ENCODE assay signal across 24 mouse cellular contexts in genomic region chr8:125611024-125611798, GRCm38 (mm10). TPM values are rescaled to one million over a fixed set of nuclear protein-coding genes. Genes with fewer than 3 reads are reported as not detected.
DNase-seq lines count a peak whose midpoint lies in the region; ATAC-seq and TF ChIP-seq lines count a peak whose summit lies in the region.
"Had no signal": no experiment of that assay in that cellular context is flagged by ENCODE, and none has a peak within 500 bp of the region (broad histone marks: within the 10 kb centered on the region; RNA-seq: fewer than 3 reads in every experiment).

No protein-coding gene starts in this region.

- H3K27ac ChIP-seq in forebrain, embryonic 14.5 days (ENCODE audit: low read depth, low read length) = no peak overlapping the region
- H3K27ac ChIP-seq in forebrain, embryonic 10.5 days = no peak overlapping the region
- H3K27ac ChIP-seq in midbrain, embryonic 11.5 days (ENCODE audit: low read depth, low read length) = no peak overlapping the region
- no peak overlapping the region for H3K27ac ChIP-seq in midbrain, embryonic 16.5 days (ENCODE audit: low read length)
- H3K27ac ChIP-seq: forebrain, embryonic 12.5 days; intestine, embryonic 15.5 days; liver, embryonic 13.5 days had no signal

- no peak for ATAC-seq in forebrain, embryonic 14.5 days
- no peak for ATAC-seq in midbrain, embryonic 11.5 days (ENCODE audit: low FRiP score)
- no peak for ATAC-seq in midbrain, embryonic 16.5 days
- ATAC-seq: CD4-positive, CD25-positive, alpha-beta regulatory T cell, adult 4 months; intestine, embryonic 15.5 days had no signal

- no peaks in the 10 kb centered on the region for H3K4me1 ChIP-seq in forebrain, embryonic 14.5 days (ENCODE audit: control insufficient read depth, insufficient read depth, low read length)
- H3K4me1 ChIP-seq in forebrain, embryonic 10.5 days = peaks cover 4% of the 10 kb centered on the region; the same call in 1 of the 2 replicates
- no peaks in the 10 kb centered on the region for H3K4me1 ChIP-seq in midbrain, embryonic 11.5 days (ENCODE audit: control insufficient read depth, insufficient read depth, low read length)
- no peaks in the 10 kb centered on the region for H3K4me1 ChIP-seq in midbrain, embryonic 16.5 days (ENCODE audit: control insufficient read depth, insufficient read depth, low read length)
- H3K4me1 ChIP-seq: forebrain, embryonic 12.5 days; intestine, embryonic 15.5 days; liver, embryonic 13.5 days; megakaryocyte, embryonic 14.5 days had no signal

- H3K4me3 ChIP-seq in forebrain, embryonic 14.5 days (ENCODE audit: low read depth, low read length) = no peak overlapping the region
- H3K4me3 ChIP-seq in forebrain, embryonic 10.5 days = no peak overlapping the region
- H3K4me3 ChIP-seq in midbrain, embryonic 11.5 days (ENCODE audit: low read depth, low read length) = no peak overlapping the region
- no peak overlapping the region for H3K4me3 ChIP-seq in midbrain, embryonic 16.5 days (ENCODE audit: low read depth, low read length)
- H3K4me3 ChIP-seq: forebrain, embryonic 12.5 days; intestine, embryonic 15.5 days; liver, embryonic 13.5 days; megakaryocyte, embryonic 14.5 days had no signal

- H3K27me3 ChIP-seq in forebrain, embryonic 14.5 days (replicated peaks; ENCODE audit: control insufficient read depth, insufficient read depth, low read length) = no peaks in the 10 kb centered on the region
- no peaks in the 10 kb centered on the region for H3K27me3 ChIP-seq in forebrain, embryonic 10.5 days (ENCODE audit: poor library complexity, severe bottlenecking)
- no peaks in the 10 kb centered on the region for H3K27me3 ChIP-seq in midbrain, embryonic 11.5 days (ENCODE audit: control insufficient read depth, insufficient read depth, low read length)
- H3K27me3 ChIP-seq in midbrain, embryonic 16.5 days (ENCODE audit: control insufficient read depth, insufficient read depth, low read depth, low read length) = no peaks in the 10 kb centered on the region
- H3K27me3 ChIP-seq: forebrain, embryonic 12.5 days; intestine, embryonic 15.5 days; liver, embryonic 13.5 days; megakaryocyte, embryonic 14.5 days had no signal

- WGBS in forebrain, embryonic 14.5 days = 79% methylated on average over 10 of the region's 10 CpGs
- WGBS in forebrain, embryonic 10.5 days = 92% methylated on average over 10 of the region's 10 CpGs
- 91% methylated on average over 10 of the region's 10 CpGs for WGBS in midbrain, embryonic 11.5 days
- WGBS in midbrain, embryonic 16.5 days = 89% methylated on average over 10 of the region's 10 CpGs

- no peak for TF ChIP-seq CTCF in brain, embryonic 14.5 days (IDR thresholded peaks at IDR 0.05; ENCODE audit: borderline replicate concordance, extremely low read depth, insufficient read depth, insufficient read length)

- no peak overlapping the region for H3K4me2 ChIP-seq in forebrain, embryonic 14.5 days (ENCODE audit: low read length)
- H3K4me2 ChIP-seq in midbrain, embryonic 11.5 days = no peak overlapping the region
- no peak overlapping the region for H3K4me2 ChIP-seq in midbrain, embryonic 16.5 days (ENCODE audit: low read length)
- H3K4me2 ChIP-seq: forebrain, embryonic 12.5 days; heart, embryonic 11.5 days; intestine, embryonic 15.5 days; liver, embryonic 13.5 days had no signal

- no peak for TF ChIP-seq POLR2A in brain, embryonic 14.5 days (IDR thresholded peaks at IDR 0.05; ENCODE audit: borderline replicate concordance, extremely low read depth, insufficient read depth, insufficient read length, poor library complexity, severe bottlenecking)

- no peaks in the 10 kb centered on the region for H3K9me3 ChIP-seq in forebrain, embryonic 14.5 days (replicated peaks; ENCODE audit: control insufficient read depth, low read length)
- H3K9me3 ChIP-seq in forebrain, embryonic 10.5 days = no peaks in the 10 kb centered on the region
- no peaks in the 10 kb centered on the region for H3K9me3 ChIP-seq in midbrain, embryonic 11.5 days (ENCODE audit: control insufficient read depth, low read length)
- H3K9me3 ChIP-seq in midbrain, embryonic 16.5 days (replicated peaks; ENCODE audit: control insufficient read depth, low read length, poor library complexity, severe bottlenecking) = 0 out of 2 replicates have a peak, but pooled peaks cover 2% of the 10 kb centered on the region
- H3K9me3 ChIP-seq: forebrain, embryonic 12.5 days; intestine, embryonic 15.5 days; liver, embryonic 13.5 days had no signal

- DNase-seq in forebrain, embryonic 14.5 days (ENCODE audit: low spot score) = peak; percentile 74
- no peak for DNase-seq in forebrain, embryonic 10.5 days (ENCODE audit: extremely low spot score, low spot score)
- DNase-seq in layer of hippocampus, postnatal 10 days (ENCODE audit: low spot score in 2 of 2) = peak; percentile 20 to 26
- no peak for DNase-seq in layer of hippocampus, postnatal 14 days (ENCODE audit: low spot score in 2 of 2)
- DNase-seq in midbrain, embryonic 11.5 days (ENCODE audit: low spot score, missing footprints) = peak; percentile 61
- DNase-seq in brain, embryonic 14.5 days (ENCODE audit: low read depth) = peak; percentile 82
- DNase-seq in kidney, adult 18-20 months = no peak
- DNase-seq: adrenal gland, postnatal 14 days; cerebellum, adult 9-10 months; gastrocnemius, postnatal 10 days; kidney, adult 9 months; kidney, postnatal 14 days; layer of hippocampus, postnatal 36 days; liver, embryonic 13.5 days; lung, adult 2 months; lung, postnatal 36 days; thymus, adult 18-20 months; thymus, postnatal 36 days had no signal

- H3K36me3 ChIP-seq in forebrain, embryonic 14.5 days (ENCODE audit: control insufficient read depth, insufficient read depth, low read length) = no peaks in the 10 kb centered on the region
- no peaks in the 10 kb centered on the region for H3K36me3 ChIP-seq in forebrain, embryonic 10.5 days (replicated peaks)
- H3K36me3 ChIP-seq in midbrain, embryonic 11.5 days (ENCODE audit: control insufficient read depth, insufficient read depth, low read length) = no peaks in the 10 kb centered on the region
- no peaks in the 10 kb centered on the region for H3K36me3 ChIP-seq in midbrain, embryonic 16.5 days (ENCODE audit: control insufficient read depth, insufficient read depth, low read length)
- H3K36me3 ChIP-seq: forebrain, embryonic 12.5 days; intestine, embryonic 15.5 days; liver, embryonic 13.5 days had no signal

- no peak overlapping the region for H3K9ac ChIP-seq in forebrain, embryonic 14.5 days (ENCODE audit: low read length)
- H3K9ac ChIP-seq in midbrain, embryonic 11.5 days (ENCODE audit: low read length) = no peak overlapping the region
- no peak overlapping the region for H3K9ac ChIP-seq in midbrain, embryonic 16.5 days (ENCODE audit: low read depth, low read length)
- H3K9ac ChIP-seq: forebrain, embryonic 12.5 days; intestine, embryonic 15.5 days; liver, embryonic 13.5 days had no signal

RNA-seq across cellular contexts. Expression of gene Sipa1l2, which starts 41.6 kb away (rescaled TPM):
- polyA plus RNA-seq in forebrain, embryonic 14.5 days (2014; fragmentation: Nextera tagmentation; extraction: Ambion mirVana) = 15.5 and 19.9 TPM in 2 replicates
- polyA plus RNA-seq in forebrain, embryonic 10.5 days (2016; fragmentation: Nextera tagmentation; extraction: Ambion mirVana) = 13.1 and 15.4 TPM in 2 replicates
- total RNA-seq in layer of hippocampus, postnatal 10 days (2021) = 10 to 100 TPM; 29.9 to 31.2 TPM
- total RNA-seq in layer of hippocampus, postnatal 14 days (2021) = 10 to 100 TPM; 36.9 to 42.0 TPM
- polyA plus RNA-seq in midbrain, embryonic 11.5 days (2014; fragmentation: Nextera tagmentation; extraction: Ambion mirVana) = 13.0 and 14.1 TPM in 2 replicates
- polyA plus RNA-seq in midbrain, embryonic 16.5 days (2015; fragmentation: Nextera tagmentation; extraction: Ambion mirVana) = 21.7 and 26.2 TPM in 2 replicates
- polyA plus RNA-seq in brain, embryonic 14.5 days (2012; rRNA removed) = 45.4 and 52.0 TPM in 2 replicates

RNA-seq across cellular contexts. Expression of gene Map10, which starts 58.4 kb away (rescaled TPM):
- 9.3 and 11.6 TPM in 2 replicates for polyA plus RNA-seq in forebrain, embryonic 14.5 days (2014; fragmentation: Nextera tagmentation; extraction: Ambion mirVana)
- 6.7 and 7.6 TPM in 2 replicates for polyA plus RNA-seq in forebrain, embryonic 10.5 days (2016; fragmentation: Nextera tagmentation; extraction: Ambion mirVana)
- 1 to 10 TPM; 4.4 to 4.6 TPM for total RNA-seq in layer of hippocampus, postnatal 10 days (2021)
- 1 to 10 TPM; 4.2 TPM for total RNA-seq in layer of hippocampus, postnatal 14 days (2021)
- 8.5 and 10.4 TPM in 2 replicates for polyA plus RNA-seq in midbrain, embryonic 11.5 days (2014; fragmentation: Nextera tagmentation; extraction: Ambion mirVana)
- polyA plus RNA-seq in midbrain, embryonic 16.5 days (2015; fragmentation: Nextera tagmentation; extraction: Ambion mirVana) = 6.5 and 8.6 TPM in 2 replicates
- 5.1 and 5.8 TPM in 2 replicates for polyA plus RNA-seq in brain, embryonic 14.5 days (2012; rRNA removed)

Comparison
In these comparisons a context has a peak if more than half of its experiments do, and no peak if none do; other contexts are left out.
1. DNase-seq: peak in forebrain, embryonic 14.5 days (single experiment), layer of hippocampus, postnatal 10 days (2 of 2), midbrain, embryonic 11.5 days (single experiment) and brain, embryonic 14.5 days (single experiment); none in forebrain, embryonic 10.5 days (single experiment), layer of hippocampus, postnatal 14 days (0 of 2) and kidney, adult 18-20 months (single experiment).